Comparison of ENCODE assay signal across 13 mouse cellular contexts in the genomic region with DNA sequence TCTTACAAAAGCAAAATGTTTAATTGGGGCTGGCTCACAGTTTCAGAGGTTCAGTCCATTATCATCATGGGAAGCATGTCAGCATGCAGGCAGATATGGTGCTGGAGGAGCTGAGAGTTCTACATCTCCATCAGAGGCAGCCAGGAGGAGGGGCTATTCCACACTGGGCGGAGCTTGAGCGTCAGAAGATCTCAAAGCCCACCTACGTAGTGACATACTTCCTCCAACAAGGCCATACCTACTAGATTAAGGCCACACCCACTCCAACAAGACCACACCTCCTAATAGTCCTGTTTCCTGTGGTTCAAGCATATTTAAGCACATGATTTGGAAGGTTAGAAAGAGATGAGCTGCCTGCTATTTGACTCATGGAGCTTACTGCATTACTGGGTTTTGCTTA.
"Had no signal": no experiment of that assay in that cellular context is flagged by ENCODE, and none has a peak within 500 bp of the region (broad histone marks: within the 10 kb centered on the region; RNA-seq: fewer than 3 reads in every experiment).

No protein-coding gene starts in this region.

- DNase-seq: liver, postnatal 0 days; lung, adult 2 months; lung, postnatal 14 days; lung, postnatal 36 days; retina, postnatal 1 day; right cerebral cortex, adult 18-20 months; right cerebral cortex, postnatal 14 days; thymus, adult 2 months; thymus, postnatal 25 days; thymus, postnatal 4 days had no signal

- ATAC-seq: liver, postnatal 0 days; lung, postnatal 0 days; midbrain, embryonic 13.5 days; midbrain, embryonic 15.5 days had no signal
